Mouse (Mus musculus): ENCODE results near the gene Mad2l1bp.

GRCm38 (mm10) chr17:46102608-46103159 lies 50.7 kb downstream of the Mad2l1bp start:
- TF ChIP-seq CTCF (IDR thresholded peaks at IDR 0.05; ENCODE audit: borderline replicate concordance, control insufficient read depth, extremely low read depth, insufficient read depth, low read length, poor library complexity) (no peak), POLR2A (IDR thresholded peaks at IDR 0.05; ENCODE audit: control insufficient read depth, extremely low read depth, insufficient read depth, low read length, poor library complexity) (no peak)

Measured in thymus, adult 2 months (tissue).